Mouse (Mus musculus) testis, adult 2 months (tissue): Measurements from ENCODE around the gene She. TPM values are rescaled to one million over a fixed set of nuclear protein-coding genes. Genes with fewer than 3 reads are reported as not detected.
A peak's percentile ranks its signal among the peaks of the same experiment; 100 is the strongest.
"Not testable (repeated sequence)": the region's sequence is repeated elsewhere in the genome, so short reads cannot be mapped to it uniquely, and the experiment has no call there.

Experiments used
- H3K27ac ChIP-seq: fragments of 200-500 bp; 2 replicates; pipeline ENCODE4 v1.5.1; 2012; ENCODE audit warnings: low read depth, low read length; ENCODE audit not compliant: control insufficient read depth, insufficient read depth
- H3K27me3 ChIP-seq: fragments of 200-500 bp; 2 replicates; pipeline ENCODE4 v1.6.1; 2012; ENCODE audit warnings: mild to moderate bottlenecking, low read length, moderate library complexity; ENCODE audit not compliant: control insufficient read depth, insufficient read depth
- H3K36me3 ChIP-seq: fragments of 200-500 bp; 2 replicates; pipeline ENCODE4 v1.6.1; 2012; ENCODE audit warnings: mild to moderate bottlenecking, low read length; ENCODE audit not compliant: control insufficient read depth, insufficient read depth
- H3K4me1 ChIP-seq: fragments of 200-500 bp; 2 replicates; pipeline ENCODE4 v1.6.1; 2012; ENCODE audit warnings: low read length; ENCODE audit not compliant: control insufficient read depth, insufficient read depth
- H3K4me3 ChIP-seq: fragments of 200-500 bp; 2 replicates; pipeline ENCODE4 v1.5.1; 2012; ENCODE audit warnings: low read depth, mild to moderate bottlenecking, low read length, moderate library complexity, mixed read lengths; ENCODE audit not compliant: control insufficient read depth
- CTCF ChIP-seq: fragments of 200-500 bp; IDR thresholded peaks from 2 replicates; pipeline ENCODE4 v1.5.1; 2012; ENCODE audit warnings: low read depth, mild to moderate bottlenecking, inconsistent platforms, low read length, moderate library complexity; ENCODE audit not compliant: control insufficient read depth, insufficient read depth, insufficient replicate concordance
- POLR2A ChIP-seq: fragments of 200-500 bp; IDR thresholded peaks from 2 replicates; pipeline ENCODE4 v1.6.1; 2012; ENCODE audit warnings: low read depth, mild to moderate bottlenecking, inconsistent platforms, low read length, moderate library complexity; ENCODE audit not compliant: control insufficient read depth
- polyA plus RNA-seq: library from polyadenylated mRNA; depleted of rRNA; stranded (reverse); fragments of >200 nt; gene quantifications from 2 replicates; pipeline ENCODE4 v1.2.3, GENCODE M21; 2012

Gene She
- polyA plus RNA-seq, 1 experiment = 0.12 TPM

- no peak for TF ChIP-seq POLR2A
- peak; percentile 68; the same call in 1 of the 2 replicates for TF ChIP-seq CTCF
- no peaks in the 10 kb centered on the region; the same call in 1 of the 2 replicates for H3K4me1 ChIP-seq
- H3K27ac ChIP-seq = no peak overlapping the region
Measured at GRCm38 (mm10) chr3:89857353-89857752, 26.2 kb downstream of the She start.

GRCm38 (mm10) chr3:89858123-89858522 lies 27.0 kb downstream of the She start:
- Histone ChIP-seq H3K27me3 (no peaks in the 10 kb centered on the region), H3K4me3 (no peak overlapping the region), H3K4me1 (no peaks in the 10 kb centered on the region; the same call in 1 of the 2 replicates), H3K27ac (no peak overlapping the region), H3K36me3 (no peaks in the 10 kb centered on the region)
- no peak for TF ChIP-seq CTCF
- TF ChIP-seq POLR2A = no peak

More at GRCm38 (mm10) chr3:89857353-89857752, 26.2 kb downstream of the She start:
- no peaks in the 10 kb centered on the region for H3K27me3 ChIP-seq
- no peaks in the 10 kb centered on the region for H3K36me3 ChIP-seq
- H3K4me3 ChIP-seq = no peak overlapping the region

GRCm38 (mm10) chr3:89858888-89859287 lies 27.7 kb downstream of the She start:
- Histone ChIP-seq H3K27ac (no peak overlapping the region), H3K27me3 (no peaks in the 10 kb centered on the region), H3K4me3 (no peak overlapping the region), H3K36me3 (no peaks in the 10 kb centered on the region), H3K4me1 (no peaks in the 10 kb centered on the region; the same call in 1 of the 2 replicates)
- TF ChIP-seq CTCF = no peak
- TF ChIP-seq POLR2A = no peak

- TF ChIP-seq CTCF (no peak), POLR2A (no peak)
- no peaks in the 10 kb centered on the region; the same call in 1 of the 2 replicates for H3K4me1 ChIP-seq
- H3K27me3 ChIP-seq = no peaks in the 10 kb centered on the region
- H3K4me3 ChIP-seq = no peak overlapping the region
- H3K36me3 ChIP-seq = no peaks in the 10 kb centered on the region
- no peak overlapping the region for H3K27ac ChIP-seq
Measured at GRCm38 (mm10) chr3:89859936-89860335, 28.8 kb downstream of the She start.

- H3K27me3 ChIP-seq = no peaks in the 10 kb centered on the region
- no peaks in the 10 kb centered on the region for H3K36me3 ChIP-seq
- H3K4me1 ChIP-seq = peaks cover 3% of the 10 kb centered on the region
- no peak for TF ChIP-seq CTCF
- TF ChIP-seq POLR2A = no peak
- H3K4me3 ChIP-seq = no peak overlapping the region
- no peak overlapping the region for H3K27ac ChIP-seq
Measured at GRCm38 (mm10) chr3:89860343-89860742, 29.2 kb downstream of the She start.

- Histone ChIP-seq H3K36me3 (no peaks in the 10 kb centered on the region), H3K27me3 (no peaks in the 10 kb centered on the region), H3K27ac (peak overlapping the region; percentile 22; the same call in 1 of the 2 replicates), H3K4me3 (no peak overlapping the region), H3K4me1 (peaks cover 3% of the 10 kb centered on the region)
- no peak for TF ChIP-seq POLR2A
- no peak for TF ChIP-seq CTCF
Measured at GRCm38 (mm10) chr3:89861070-89861469, 29.9 kb downstream of the She start.

GRCm38 (mm10) chr3:89862182-89862761 lies 31.1 kb downstream of the She start:
- Histone ChIP-seq H3K4me3 (no peak overlapping the region), H3K4me1 (peaks cover 3% of the 10 kb centered on the region), H3K36me3 (no peaks in the 10 kb centered on the region), H3K27me3 (no peaks in the 10 kb centered on the region), H3K27ac (no peak overlapping the region)
- TF ChIP-seq POLR2A (no peak), CTCF (no peak)

- not testable (repeated sequence) for H3K36me3 ChIP-seq, H3K27me3 ChIP-seq, H3K4me3 ChIP-seq, H3K4me1 ChIP-seq
- H3K27ac ChIP-seq = peak overlapping the region; percentile 7; the same call in 1 of the 2 replicates
Measured at GRCm38 (mm10) chr3:89863276-89863675, 32.1 kb downstream of the She start.
